Mouse (Mus musculus): ENCODE results near the gene Gabrr1. TPM values are rescaled to one million over a fixed set of nuclear protein-coding genes. Genes with fewer than 3 reads are reported as not detected.

Gabrr1 gene
- polyA plus RNA-seq, 1 experiment from 2014 or later: not detected

DNA sequence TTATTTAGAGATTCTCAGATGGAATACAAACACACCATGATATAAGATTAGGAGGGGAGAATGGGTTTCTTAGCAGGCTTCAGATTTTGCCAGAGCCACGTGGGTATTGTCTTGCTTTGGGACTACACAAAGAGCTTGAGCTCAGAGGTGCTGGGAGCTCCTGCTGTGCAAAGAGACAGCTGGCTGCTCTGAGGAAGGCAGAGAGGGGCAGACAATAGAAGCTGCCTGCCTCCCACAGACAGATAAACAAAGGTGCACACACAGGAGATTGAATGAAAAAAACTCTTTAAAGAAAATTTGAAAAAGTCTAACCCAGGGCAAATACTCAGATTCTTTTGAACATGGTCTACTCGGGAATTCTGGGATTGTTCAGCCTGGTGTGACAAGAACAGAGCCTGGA is 65.8 kb downstream of the Gabrr1 start:
- no peaks in the 10 kb centered on the region for H3K36me3 ChIP-seq (ENCODE audit: control insufficient read depth, insufficient read depth, low read length)
- H3K27me3 ChIP-seq (ENCODE audit: control insufficient read depth, insufficient read depth, low read length): no peaks in the 10 kb centered on the region
- H3K4me2 ChIP-seq (replicated peaks; ENCODE audit: low read depth, low read length): no peak overlapping the region
- no peaks in the 10 kb centered on the region for H3K9me3 ChIP-seq (ENCODE audit: control insufficient read depth, low read length)
- WGBS: 34% methylated on average over 2 of the region's 2 CpGs
- no peaks in the 10 kb centered on the region for H3K4me1 ChIP-seq (ENCODE audit: control insufficient read depth, insufficient read depth, low read length)
- H3K4me3 ChIP-seq (ENCODE audit: low read length): no peak overlapping the region
- no peak overlapping the region for H3K27ac ChIP-seq (ENCODE audit: low read depth, low read length)
- no peak overlapping the region for H3K9ac ChIP-seq (ENCODE audit: low read depth, low read length)
- ATAC-seq (ENCODE audit: low FRiP score, low TSS enrichment): no peak

DNA sequence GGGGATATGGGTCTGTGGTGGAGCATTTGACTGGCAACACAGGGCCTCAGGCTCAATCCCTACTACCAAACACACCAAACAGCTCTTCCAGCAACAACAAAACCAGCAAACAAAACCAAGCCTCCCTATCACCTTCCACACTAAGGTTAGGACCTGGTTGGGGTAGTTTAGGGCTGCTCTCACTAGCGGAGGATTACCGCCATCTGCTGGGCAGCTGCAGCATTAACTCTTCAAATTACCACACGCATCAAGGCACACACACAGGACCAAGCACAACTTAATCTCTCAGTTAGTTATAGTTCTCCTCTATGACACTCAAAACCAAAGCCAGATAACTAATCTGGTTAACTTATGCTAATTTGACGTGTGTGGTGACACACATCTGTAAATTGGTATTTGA is 72.4 kb downstream of the Gabrr1 start:
- H3K4me2 ChIP-seq (replicated peaks; ENCODE audit: low read depth, low read length): no peak overlapping the region
- H3K4me1 ChIP-seq (ENCODE audit: control insufficient read depth, insufficient read depth, low read length): peaks cover 8% of the 10 kb centered on the region; the same call in 1 of the 2 replicates
- H3K9ac ChIP-seq (ENCODE audit: low read depth, low read length): no peak overlapping the region
- H3K4me3 ChIP-seq (ENCODE audit: low read length): no peak overlapping the region
- H3K27me3 ChIP-seq (ENCODE audit: control insufficient read depth, insufficient read depth, low read length): no peaks in the 10 kb centered on the region
- no peak; the same call in 1 of the 2 replicates for ATAC-seq (ENCODE audit: low FRiP score, low TSS enrichment)
- H3K9me3 ChIP-seq (ENCODE audit: control insufficient read depth, low read length): no peaks in the 10 kb centered on the region
- no peak overlapping the region for H3K27ac ChIP-seq (ENCODE audit: low read depth, low read length)
- no peaks in the 10 kb centered on the region for H3K36me3 ChIP-seq (ENCODE audit: control insufficient read depth, insufficient read depth, low read length)
- 5% methylated on average over 4 of the region's 4 CpGs for whole genome bisulfite sequencing

DNA sequence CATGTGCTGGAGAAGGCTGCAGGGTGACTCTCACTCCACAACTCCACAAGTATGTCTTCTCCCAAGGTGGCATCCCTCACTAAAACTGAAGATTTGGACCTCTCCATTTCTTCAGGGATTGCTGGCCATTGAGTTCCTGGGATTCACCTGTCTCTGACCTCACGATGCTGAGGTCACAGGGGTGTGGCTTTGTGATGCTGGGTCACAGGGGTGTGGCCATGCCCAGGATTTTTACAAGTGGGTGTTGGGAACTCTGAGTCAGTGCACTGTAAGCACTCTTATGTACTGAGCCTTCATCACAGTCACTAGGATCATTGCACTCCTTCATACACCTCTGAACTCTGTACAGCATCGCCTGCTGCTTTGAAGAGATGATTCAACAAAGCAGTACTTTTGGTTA is 75.2 kb downstream of the Gabrr1 start:
- no peaks in the 10 kb centered on the region; the same call in 1 of the 2 replicates for H3K9me3 ChIP-seq (ENCODE audit: control insufficient read depth, low read length)
- 69% methylated on average over 2 of the region's 2 CpGs for WGBS
- no peak for ATAC-seq (ENCODE audit: low FRiP score, low TSS enrichment)
- H3K27ac ChIP-seq (ENCODE audit: low read depth, low read length): no peak overlapping the region
- H3K4me1 ChIP-seq (ENCODE audit: control insufficient read depth, insufficient read depth, low read length): peaks cover 8% of the 10 kb centered on the region; the same call in 1 of the 2 replicates
- H3K36me3 ChIP-seq (ENCODE audit: control insufficient read depth, insufficient read depth, low read length): no peaks in the 10 kb centered on the region
- no peak overlapping the region for H3K4me2 ChIP-seq (replicated peaks; ENCODE audit: low read depth, low read length)
- no peak overlapping the region for H3K9ac ChIP-seq (ENCODE audit: low read depth, low read length)
- H3K4me3 ChIP-seq (ENCODE audit: low read length): no peak overlapping the region
- no peaks in the 10 kb centered on the region for H3K27me3 ChIP-seq (ENCODE audit: control insufficient read depth, insufficient read depth, low read length)

DNA sequence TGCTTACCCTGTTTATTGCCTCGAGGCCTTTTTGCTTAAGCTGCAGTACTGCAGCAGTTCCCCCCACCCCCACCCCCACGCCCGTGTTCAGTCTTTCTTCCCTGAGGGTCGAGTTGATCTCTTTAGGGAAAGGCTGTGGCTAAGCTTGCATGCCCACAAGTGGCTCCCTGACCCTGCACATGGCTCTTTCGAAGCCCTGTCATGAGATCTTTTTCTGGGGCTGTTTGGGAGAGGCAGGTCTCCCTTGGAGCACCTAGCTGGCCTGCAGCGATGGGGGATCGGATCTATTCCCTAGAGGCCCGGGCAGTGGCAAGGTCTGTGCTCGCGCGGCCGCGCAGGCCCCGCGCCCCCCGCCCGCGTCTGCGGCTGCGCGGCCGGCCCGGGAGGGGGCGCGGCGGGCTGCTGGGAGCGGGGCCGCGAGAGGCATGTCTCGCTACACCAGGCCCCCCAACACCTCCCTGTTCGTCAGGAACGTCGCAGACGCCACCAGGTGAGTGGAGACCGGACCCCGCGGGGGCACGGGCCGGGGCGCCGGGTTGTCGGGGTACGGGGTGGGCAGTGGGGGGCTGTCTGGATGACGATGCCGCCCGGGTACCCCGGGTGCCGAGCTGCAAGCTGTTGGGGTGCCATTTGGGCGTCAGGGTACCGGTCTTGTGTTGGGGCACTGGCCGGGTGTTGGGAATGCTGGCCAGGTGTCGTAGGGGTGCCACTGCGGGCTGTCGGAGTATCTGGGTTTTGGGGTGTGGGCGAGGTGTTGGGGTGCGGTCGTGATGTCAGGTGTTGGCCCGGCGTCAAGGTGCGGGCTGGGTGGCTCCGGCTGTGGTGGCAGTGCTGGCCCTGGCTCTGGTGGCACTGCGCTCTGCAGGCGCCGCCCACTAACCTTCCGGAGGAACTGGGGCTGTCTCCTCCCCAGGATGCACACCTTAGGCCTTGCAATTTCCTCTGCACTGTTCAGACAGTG is 76.8 kb downstream of the Gabrr1 start, which contains the start of gene Srsf12:
Gene Srsf12 (plus strand): TSS at position 111 of the 961 bp plus-strand sequence.
- WGBS: 2% methylated on average over 63 of the region's 65 CpGs
- no peaks in the 10 kb centered on the region for H3K27me3 ChIP-seq (ENCODE audit: control insufficient read depth, insufficient read depth, low read length)
- peaks cover 3% of the 10 kb centered on the region; the same call in 1 of the 2 replicates for H3K9me3 ChIP-seq (ENCODE audit: control insufficient read depth, low read length)
- no peak within 1 kb of the TSS for H3K27ac ChIP-seq (ENCODE audit: low read depth, low read length)
- H3K36me3 ChIP-seq (ENCODE audit: control insufficient read depth, insufficient read depth, low read length): no peaks in the 10 kb centered on the region
- peak within 1 kb of the TSS; percentile 73 for H3K9ac ChIP-seq (ENCODE audit: low read depth, low read length)
- peaks cover 8% of the 10 kb centered on the region; the same call in 1 of the 2 replicates for H3K4me1 ChIP-seq (ENCODE audit: control insufficient read depth, insufficient read depth, low read length)
- peak within 1 kb of the TSS; percentile 72 for H3K4me3 ChIP-seq (ENCODE audit: low read length)
- peak within 1 kb of the TSS; percentile 99 for H3K4me2 ChIP-seq (replicated peaks; ENCODE audit: low read depth, low read length)
- ATAC-seq (ENCODE audit: low FRiP score, low TSS enrichment): peak; percentile 75

Other genes starting within 250 kb of the Gabrr1 start
- 7.1 and 14.3 TPM in 2 replicates for gene Ankrd6, start 181.7 kb upstream of the Gabrr1 start, polyA plus RNA-seq (2014; fragmentation: Nextera tagmentation; extraction: Ambion mirVana)
- gene Rragd, start 149.5 kb upstream of the Gabrr1 start, polyA plus RNA-seq (2014; fragmentation: Nextera tagmentation; extraction: Ambion mirVana): 14.5 and 21.1 TPM in 2 replicates
- 34.4 and 43.6 TPM in 2 replicates for gene Ube2j1, start 101.1 kb upstream of the Gabrr1 start, polyA plus RNA-seq (2014; fragmentation: Nextera tagmentation; extraction: Ambion mirVana)
- gene Gabrr2, start 69.5 kb upstream of the Gabrr1 start, polyA plus RNA-seq (2014; fragmentation: Nextera tagmentation; extraction: Ambion mirVana): not detected in 2 replicates
- gene Pm20d2, start 57.2 kb downstream of the Gabrr1 start, polyA plus RNA-seq (2014; fragmentation: Nextera tagmentation; extraction: Ambion mirVana): 0.70 and 1.1 TPM in 2 replicates
- gene Srsf12, start 76.5 kb downstream of the Gabrr1 start, polyA plus RNA-seq (2014; fragmentation: Nextera tagmentation; extraction: Ambion mirVana): 4.1 and 5.1 TPM in 2 replicates
- 99.0 and 113 TPM in 2 replicates for gene Pnrc1, start 157.6 kb downstream of the Gabrr1 start, polyA plus RNA-seq (2014; fragmentation: Nextera tagmentation; extraction: Ambion mirVana)
- gene Rngtt, start 177.8 kb downstream of the Gabrr1 start, polyA plus RNA-seq (2014; fragmentation: Nextera tagmentation; extraction: Ambion mirVana): 22.4 and 26.7 TPM in 2 replicates